Mouse (Mus musculus) spleen, adult 2 months (tissue): ENCODE measurements at regions not wholly inside any gene's neighbourhood (a gene's known extent, or its start where the extent isn't known, plus 50 kb on each side); places are given as distances from the start of the nearest gene placed in this dataset.

ENCODE experiments used
- DNase-seq, 2 experiments: peaks; one replicate each; pipeline versions ENCODE4 v3.0.0 to v3.0.0-alpha.2; 2012 to 2021; ENCODE audit warnings: low spot score in 2 of 2, low read depth in 1 of 2
- H3K27ac ChIP-seq: fragments of 200-500 bp; 2 replicates; pipeline ENCODE4 v1.5.1; 2012; ENCODE audit warnings: low read length, inconsistent platforms; ENCODE audit not compliant: insufficient read depth
- H3K27me3 ChIP-seq: fragments of 200-500 bp; 2 replicates; pipeline ENCODE4 v1.6.1; 2012; ENCODE audit warnings: mild to moderate bottlenecking, moderate library complexity, low read length, inconsistent platforms; ENCODE audit not compliant: control insufficient read depth, insufficient read depth
- H3K36me3 ChIP-seq: fragments of 200-500 bp; 2 replicates; pipeline ENCODE4 v1.6.1; 2012; ENCODE audit warnings: mild to moderate bottlenecking, low read length, inconsistent platforms; ENCODE audit not compliant: control insufficient read depth, insufficient read depth
- H3K4me1 ChIP-seq: fragments of 200-500 bp; 2 replicates; pipeline ENCODE4 v1.6.1; 2011; ENCODE audit warnings: inconsistent platforms; ENCODE audit not compliant: control insufficient read depth, insufficient read depth, insufficient read length
- H3K4me3 ChIP-seq: fragments of 200-500 bp; 2 replicates; pipeline ENCODE4 v1.5.1; 2011; ENCODE audit warnings: mild to moderate bottlenecking, inconsistent platforms; ENCODE audit not compliant: insufficient read depth, insufficient read length; ENCODE audit errors: extremely low read depth
- CTCF ChIP-seq: fragments of 200-500 bp; IDR thresholded peaks from 2 replicates; pipeline ENCODE4 v1.5.1; 2011; ENCODE audit warnings: mild to moderate bottlenecking, inconsistent platforms; ENCODE audit not compliant: insufficient read depth, insufficient read length, insufficient replicate concordance; ENCODE audit errors: extremely low read depth
- POLR2A ChIP-seq: fragments of 200-500 bp; IDR thresholded peaks from 2 replicates; pipeline ENCODE4 v1.6.1; 2011; ENCODE audit warnings: low read depth, low read length, inconsistent platforms
- whole genome bisulfite sequencing: fragments of 180-500 bp; shearing (Covaris S2); methylation state at CpG from one replicate; pipeline ENCODE4 v1.1.7; 2018; 5-methylcytosine and 5-hydroxymethylcytosine counted together

DNA sequence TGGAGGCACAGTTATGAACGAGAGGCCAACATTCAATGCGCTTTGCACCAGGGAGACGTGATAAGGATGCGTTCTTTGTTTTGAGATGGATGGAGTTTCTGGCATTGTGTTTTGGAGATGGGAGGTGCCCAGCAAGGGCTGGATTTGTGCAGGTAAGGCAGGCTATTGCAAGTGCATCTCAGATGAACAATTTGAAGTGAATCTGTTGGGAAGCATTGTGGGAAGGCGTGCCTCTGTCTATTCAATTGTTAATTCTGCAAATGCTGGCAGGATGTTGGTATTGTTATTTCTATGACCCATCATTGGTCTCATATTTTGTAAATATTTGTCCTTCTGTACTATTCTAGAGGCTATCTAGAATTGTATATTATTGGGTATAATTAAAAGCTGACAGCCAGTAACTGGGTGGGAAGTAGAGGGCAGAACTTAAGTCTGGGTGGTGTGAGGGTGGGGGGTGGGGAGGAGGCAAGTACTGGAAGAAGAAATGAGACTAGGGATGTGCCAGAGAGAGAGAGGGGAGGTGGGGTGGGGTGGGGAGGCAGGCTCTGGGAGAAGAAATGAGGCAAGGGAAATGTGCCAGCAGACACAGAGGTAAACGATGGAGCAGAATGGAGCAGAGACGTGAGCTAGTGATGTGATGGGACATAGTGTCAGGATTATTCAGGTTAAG, 188.9 kb downstream of the Kcnrg start:
- Histone ChIP-seq H3K36me3 (no peaks in the 10 kb centered on the region), H3K4me3 (no peak overlapping the region), H3K27ac (no peak overlapping the region), H3K27me3 (no peaks in the 10 kb centered on the region), H3K4me1 (no peaks in the 10 kb centered on the region)
- 90% methylated on average over 7 of the region's 7 CpGs for WGBS
- TF ChIP-seq CTCF = no peak
- TF ChIP-seq POLR2A = no peak
- no peak for DNase-seq

DNA sequence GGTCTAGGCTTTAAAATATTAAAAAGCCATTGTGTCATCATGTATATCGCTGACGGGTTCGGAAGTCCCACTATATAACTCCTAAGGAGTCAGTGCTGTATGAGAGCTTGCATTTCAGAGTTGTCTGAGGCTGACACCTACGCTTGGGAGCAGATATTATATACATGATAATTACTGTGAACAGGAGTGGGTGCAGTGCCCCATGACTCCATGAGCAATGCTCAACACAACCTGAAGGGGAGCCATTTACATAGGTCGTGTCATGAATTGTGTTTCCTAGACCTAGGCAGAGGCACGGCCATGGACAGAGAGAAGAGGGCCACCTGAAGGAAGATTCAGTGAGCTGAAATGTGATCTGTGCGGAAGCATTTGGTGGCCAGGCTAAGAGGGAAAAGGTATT, 189.4 kb downstream of the Kcnrg start:
- no peak for TF ChIP-seq POLR2A
- TF ChIP-seq CTCF = no peak
- H3K27ac ChIP-seq = no peak overlapping the region
- 0 out of 2 replicates have a peak, but pooled peaks cover 2% of the 10 kb centered on the region for H3K4me1 ChIP-seq
- H3K27me3 ChIP-seq = no peaks in the 10 kb centered on the region
- no peak for DNase-seq
- 94% methylated on average over 7 of the region's 7 CpGs for WGBS
- no peaks in the 10 kb centered on the region for H3K36me3 ChIP-seq
- no peak overlapping the region for H3K4me3 ChIP-seq

DNA sequence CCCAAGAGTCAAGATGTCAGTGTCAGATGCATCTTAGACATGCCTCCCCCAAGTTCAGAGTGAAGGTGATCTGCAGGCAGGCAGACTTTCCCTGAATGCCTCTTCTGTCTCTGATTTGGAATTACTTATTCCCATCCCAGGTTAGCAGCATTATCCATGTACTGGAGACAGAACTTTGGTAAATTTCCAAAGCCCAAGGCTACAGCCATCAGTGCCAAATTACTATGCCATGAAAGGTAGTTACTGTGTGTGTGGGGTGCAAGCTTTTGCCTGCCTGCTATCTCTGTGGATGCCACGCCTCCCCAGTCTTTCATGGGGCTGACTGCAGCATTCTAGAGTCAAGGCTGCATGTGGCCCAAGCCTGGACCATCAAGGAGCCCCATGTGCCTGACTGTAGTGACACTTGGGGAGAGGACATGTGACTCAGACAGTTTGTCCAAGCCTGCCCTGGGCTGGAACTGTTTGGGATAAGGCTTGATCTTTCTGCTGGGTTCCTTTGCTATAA, 196.2 kb downstream of the Kcnrg start:
- no peak for TF ChIP-seq POLR2A
- TF ChIP-seq CTCF = no peak
- 0 out of 2 replicates have a peak, but pooled peaks cover 2% of the 10 kb centered on the region for H3K4me1 ChIP-seq
- H3K27me3 ChIP-seq = no peaks in the 10 kb centered on the region
- DNase-seq = no peak
- WGBS = 70% methylated on average over 1 of the region's 1 CpGs
- H3K4me3 ChIP-seq = no peak overlapping the region
- no peaks in the 10 kb centered on the region for H3K36me3 ChIP-seq
- no peak overlapping the region for H3K27ac ChIP-seq

DNA sequence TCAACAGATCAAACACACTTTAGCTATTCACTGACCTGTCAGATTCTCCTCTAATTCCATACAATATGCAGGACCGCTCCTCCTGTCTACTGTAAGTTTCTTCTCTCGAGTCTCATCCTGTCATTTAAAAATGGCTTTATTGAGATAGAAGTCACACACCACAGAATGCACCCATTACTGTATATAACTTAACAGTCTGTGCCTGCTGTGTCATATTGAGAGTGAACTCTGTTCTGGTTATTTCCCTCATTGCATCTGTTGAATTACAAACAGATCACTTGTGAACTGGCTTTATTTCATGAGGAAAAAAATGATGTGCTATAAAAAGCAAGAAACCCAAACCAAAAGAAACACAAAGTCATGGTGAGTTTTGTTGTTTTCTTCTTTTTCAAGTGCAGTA, 198.2 kb downstream of the Kcnrg start:
- Histone ChIP-seq H3K27me3 (no peaks in the 10 kb centered on the region), H3K4me1 (0 out of 2 replicates have a peak, but pooled peaks cover 2% of the 10 kb centered on the region), H3K4me3 (no peak overlapping the region), H3K36me3 (no peaks in the 10 kb centered on the region), H3K27ac (no peak overlapping the region)
- 82% methylated on average over 2 of the region's 2 CpGs for WGBS
- DNase-seq = no peak
- no peak for TF ChIP-seq POLR2A
- TF ChIP-seq CTCF = no peak

DNA sequence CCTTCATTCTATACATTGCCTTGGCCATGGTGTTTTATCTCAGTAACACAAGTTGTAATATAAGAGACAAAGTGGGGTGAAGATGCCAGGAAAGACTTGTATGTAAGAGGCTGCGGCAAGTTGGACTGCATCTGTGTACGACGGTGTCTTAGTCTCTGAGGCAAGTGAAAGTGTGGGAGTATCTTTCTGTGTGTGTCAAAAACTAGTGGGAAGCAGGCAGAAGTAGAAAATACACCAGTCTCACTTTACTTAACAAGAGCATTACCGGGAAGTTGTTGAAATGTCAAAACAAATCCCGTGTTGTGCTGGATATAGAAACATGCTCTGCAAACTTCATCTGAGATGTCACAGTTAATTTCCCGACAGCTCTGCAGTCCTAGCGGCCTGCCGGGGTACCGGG, 200.9 kb downstream of the Kcnrg start:
- WGBS = 77% methylated on average over 9 of the region's 9 CpGs
- Histone ChIP-seq H3K27ac (no peak overlapping the region), H3K36me3 (no peaks in the 10 kb centered on the region), H3K27me3 (no peaks in the 10 kb centered on the region), H3K4me1 (no peaks in the 10 kb centered on the region), H3K4me3 (no peak overlapping the region)
- DNase-seq = no peak
- TF ChIP-seq CTCF (no peak), POLR2A (no peak)

DNA sequence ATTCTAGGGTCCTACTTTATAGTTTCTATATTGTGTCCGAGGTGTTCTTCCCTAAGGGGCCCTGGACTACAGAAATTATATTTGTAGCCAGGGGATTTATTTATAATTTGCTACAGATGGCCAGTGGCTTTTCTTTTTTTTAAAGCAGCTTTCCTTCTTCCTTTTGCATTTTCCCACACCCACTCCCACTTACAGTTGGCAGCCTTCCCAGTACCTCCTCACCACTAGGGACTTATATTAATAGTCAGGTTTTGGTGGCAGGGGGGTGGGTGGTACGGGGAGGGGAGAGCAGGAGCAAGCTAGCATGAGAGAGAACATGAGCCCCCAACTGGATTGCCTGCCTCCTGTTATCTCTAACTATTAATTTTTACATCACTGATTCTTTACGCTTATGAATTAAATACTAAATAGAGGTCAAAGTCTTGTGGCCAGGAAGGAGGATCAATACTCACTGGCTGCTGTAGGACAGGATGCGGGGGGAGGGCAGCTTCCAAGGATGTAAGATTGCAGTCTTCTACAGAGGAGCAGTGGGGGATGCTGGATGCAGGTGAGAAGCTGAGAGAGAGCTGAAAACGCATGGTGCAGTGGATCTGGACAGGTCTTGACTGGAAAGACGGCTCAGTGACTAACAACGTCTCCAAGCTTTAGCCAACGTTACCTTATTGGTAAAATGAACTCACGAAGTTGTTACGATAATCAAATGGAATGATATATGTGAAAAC, 202.6 kb downstream of the Kcnrg start:
- Histone ChIP-seq H3K4me3 (no peak overlapping the region), H3K27me3 (no peaks in the 10 kb centered on the region), H3K36me3 (no peaks in the 10 kb centered on the region), H3K27ac (no peak overlapping the region), H3K4me1 (no peaks in the 10 kb centered on the region)
- no peak for TF ChIP-seq POLR2A
- no peak for TF ChIP-seq CTCF
- no peak for DNase-seq
- WGBS = 88% methylated on average over 10 of the region's 10 CpGs

DNA sequence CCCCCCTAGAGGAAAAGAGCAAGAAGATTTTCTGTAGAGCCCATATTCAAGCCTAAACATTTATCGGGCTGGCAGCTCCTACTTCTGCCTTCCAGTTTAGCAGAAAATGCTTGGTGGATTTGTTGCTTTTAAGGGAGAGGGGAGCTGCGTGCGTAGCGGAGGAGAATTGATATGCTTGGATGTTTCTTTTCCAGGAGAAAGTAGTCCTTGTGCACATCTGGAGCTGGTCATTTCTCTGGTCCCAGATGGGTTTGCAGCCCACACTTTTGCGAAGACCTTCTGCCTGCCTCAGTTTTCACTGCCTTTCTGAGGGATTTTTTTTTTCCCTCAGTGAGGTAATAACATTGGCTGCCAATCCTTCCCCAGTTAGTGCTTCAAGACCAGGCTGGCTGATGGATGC, 203.6 kb downstream of the Kcnrg start:
- H3K27me3 ChIP-seq = no peaks in the 10 kb centered on the region
- no peaks in the 10 kb centered on the region for H3K4me1 ChIP-seq
- WGBS = 91% methylated on average over 5 of the region's 5 CpGs
- DNase-seq = no peak
- no peak overlapping the region for H3K4me3 ChIP-seq
- TF ChIP-seq POLR2A (no peak), CTCF (no peak)
- H3K27ac ChIP-seq = no peak overlapping the region
- no peaks in the 10 kb centered on the region for H3K36me3 ChIP-seq
